In genomic region chr2:103144420-103144819, GRCm38 (mm10) we compare ENCODE assay signal across 12 mouse cellular contexts.
DNase-seq lines count a peak whose midpoint lies in the region; ATAC-seq and TF ChIP-seq lines count a peak whose summit lies in the region.
"Had no signal": no experiment of that assay in that cellular context is flagged by ENCODE, and none has a peak within 500 bp of the region (broad histone marks: within the 10 kb centered on the region; RNA-seq: fewer than 3 reads in every experiment).

No protein-coding gene starts in this region.

- no peaks in the 10 kb centered on the region for H3K27me3 ChIP-seq in heart, embryonic 15.5 days
- no peaks in the 10 kb centered on the region for H3K27me3 ChIP-seq in heart, adult 2 months (ENCODE audit: control insufficient read depth, insufficient read depth, low read length)
- no peaks in the 10 kb centered on the region for H3K27me3 ChIP-seq in intestine, postnatal 0 days (replicated peaks; ENCODE audit: control insufficient read depth, insufficient read depth, low read length)
- H3K27me3 ChIP-seq in small intestine, adult 2 months (ENCODE audit: control insufficient read depth, insufficient read depth, low read length), result no peaks in the 10 kb centered on the region
- no peaks in the 10 kb centered on the region for H3K27me3 ChIP-seq in forebrain, embryonic 13.5 days
- H3K27me3 ChIP-seq: hindbrain, embryonic 15.5 days had no signal

- no peak overlapping the region for H3K4me3 ChIP-seq in heart, embryonic 15.5 days
- H3K4me3 ChIP-seq in heart, adult 2 months, result no peak overlapping the region
- no peak overlapping the region for H3K4me3 ChIP-seq in intestine, postnatal 0 days (ENCODE audit: low read depth, low read length)
- H3K4me3 ChIP-seq in small intestine, adult 2 months (ENCODE audit: low read depth, low read length), result no peak overlapping the region
- no peak overlapping the region for H3K4me3 ChIP-seq in forebrain, embryonic 13.5 days
- H3K4me3 ChIP-seq: hindbrain, embryonic 15.5 days had no signal

- no peak overlapping the region for H3K9ac ChIP-seq in heart, embryonic 15.5 days
- no peak overlapping the region for H3K9ac ChIP-seq in heart, adult 2 months (ENCODE audit: low read depth, low read length)
- no peak overlapping the region for H3K9ac ChIP-seq in intestine, postnatal 0 days (ENCODE audit: low read depth, low read length)
- H3K9ac ChIP-seq in forebrain, embryonic 13.5 days, result no peak overlapping the region
- H3K9ac ChIP-seq: hindbrain, embryonic 15.5 days had no signal

- no peak for TF ChIP-seq EP300 in heart, adult 2 months (IDR thresholded peaks at IDR 0.05; ENCODE audit: insufficient read depth, low read depth, low read length)

- no peak overlapping the region for H3K4me2 ChIP-seq in heart, embryonic 15.5 days
- no peak overlapping the region for H3K4me2 ChIP-seq in intestine, postnatal 0 days (replicated peaks; ENCODE audit: low read depth)
- H3K4me2 ChIP-seq in forebrain, embryonic 13.5 days, result no peak overlapping the region
- H3K4me2 ChIP-seq: heart, embryonic 11.5 days; hindbrain, embryonic 15.5 days had no signal

- no peaks in the 10 kb centered on the region for H3K4me1 ChIP-seq in heart, embryonic 15.5 days (replicated peaks)
- H3K4me1 ChIP-seq in heart, adult 2 months (ENCODE audit: control insufficient read depth, insufficient read depth, low read length), result no peaks in the 10 kb centered on the region
- no peaks in the 10 kb centered on the region; the same call in 1 of the 2 replicates for H3K4me1 ChIP-seq in intestine, postnatal 0 days (replicated peaks; ENCODE audit: control insufficient read depth, insufficient read depth, low read length)
- H3K4me1 ChIP-seq in small intestine, adult 2 months (ENCODE audit: control insufficient read depth, insufficient read depth, insufficient read length, low read length), result peaks cover 4% of the 10 kb centered on the region; the same call in 1 of the 2 replicates
- H3K4me1 ChIP-seq in forebrain, embryonic 13.5 days, result no peaks in the 10 kb centered on the region
- H3K4me1 ChIP-seq: hindbrain, embryonic 15.5 days had no signal

- ATAC-seq in heart, embryonic 15.5 days (replicated peaks; ENCODE audit: insufficient number of reproducible peaks, insufficient read depth, low FRiP score, low read depth), result 0 out of 2 replicates have a peak, but pooled peaks have one; percentile 47
- peak; percentile 98 for ATAC-seq in intestine, postnatal 0 days
- no peak for ATAC-seq in forebrain, embryonic 13.5 days
- ATAC-seq: activated CD4-positive, CD25-positive, alpha-beta regulatory T cell, adult 4 months had no signal

- H3K27ac ChIP-seq in heart, embryonic 15.5 days, result no peak overlapping the region
- no peak overlapping the region for H3K27ac ChIP-seq in heart, adult 2 months
- peak overlapping the region; percentile 46; the same call in 1 of the 2 replicates for H3K27ac ChIP-seq in intestine, postnatal 0 days (ENCODE audit: low read depth, low read length)
- peak overlapping the region; percentile 60 for H3K27ac ChIP-seq in small intestine, adult 2 months (ENCODE audit: insufficient read depth, low read depth, low read length)
- no peak overlapping the region for H3K27ac ChIP-seq in forebrain, embryonic 13.5 days
- H3K27ac ChIP-seq: hindbrain, embryonic 15.5 days had no signal

- TF ChIP-seq POLR2A in heart, adult 2 months (IDR thresholded peaks at IDR 0.05; ENCODE audit: insufficient read depth, low read depth, low read length), result no peak
- TF ChIP-seq POLR2A in small intestine, adult 2 months (IDR thresholded peaks at IDR 0.05; ENCODE audit: low read depth, low read length), result no peak

- TF ChIP-seq CTCF in heart, adult 2 months (IDR thresholded peaks at IDR 0.05), result no peak
- TF ChIP-seq CTCF in intestine, postnatal 0 days (IDR thresholded peaks at IDR 0.05; ENCODE audit: low read depth), result no peak
- TF ChIP-seq CTCF in small intestine, adult 2 months (IDR thresholded peaks at IDR 0.05; ENCODE audit: extremely low read depth, insufficient read length, insufficient replicate concordance, low read depth, low read length), result no peak

- no peaks in the 10 kb centered on the region for H3K36me3 ChIP-seq in heart, embryonic 15.5 days
- no peaks in the 10 kb centered on the region for H3K36me3 ChIP-seq in heart, adult 2 months (ENCODE audit: control insufficient read depth, insufficient read depth, low read length)
- H3K36me3 ChIP-seq in intestine, postnatal 0 days (ENCODE audit: control insufficient read depth, insufficient read depth), result no peaks in the 10 kb centered on the region
- no peaks in the 10 kb centered on the region for H3K36me3 ChIP-seq in small intestine, adult 2 months (ENCODE audit: control insufficient read depth, insufficient read depth, low read length)
- no peaks in the 10 kb centered on the region for H3K36me3 ChIP-seq in forebrain, embryonic 13.5 days (ENCODE audit: poor library complexity, severe bottlenecking)
- H3K36me3 ChIP-seq: hindbrain, embryonic 15.5 days had no signal

- intact Hi-C loops in heart, adult 2 months (cut with DNase I), result no loop called here
- intact Hi-C loops in heart, postnatal 14 days (cut with DNase I), result no loop called here

- no peak for DNase-seq in heart, adult 2 months
- DNase-seq in kidney, postnatal 36 days, result peak; percentile 65 to 91
- DNase-seq in cerebellum, adult 9-11 months, result no peak
- DNase-seq in heart, postnatal 14 days, result no peak
- DNase-seq: cerebellum, postnatal 36 days had no signal

- 84% methylated on average over 7 of the region's 7 CpGs for WGBS in heart, embryonic 15.5 days
- 95% methylated on average over 7 of the region's 7 CpGs for WGBS in heart, adult 2 months
- 45% methylated on average over 7 of the region's 7 CpGs for WGBS in intestine, postnatal 0 days
- WGBS in small intestine, adult 2 months, result 35% methylated on average over 7 of the region's 7 CpGs
- 90% methylated on average over 7 of the region's 7 CpGs for WGBS in forebrain, embryonic 13.5 days

- no peaks in the 10 kb centered on the region for H3K9me3 ChIP-seq in heart, embryonic 15.5 days (replicated peaks)
- no peaks in the 10 kb centered on the region for H3K9me3 ChIP-seq in intestine, postnatal 0 days (ENCODE audit: control insufficient read depth)
- no peaks in the 10 kb centered on the region for H3K9me3 ChIP-seq in forebrain, embryonic 13.5 days (replicated peaks)
- H3K9me3 ChIP-seq: hindbrain, embryonic 15.5 days had no signal

- H3K79me2 ChIP-seq in heart, adult 2 months (replicated peaks; ENCODE audit: control insufficient read depth, insufficient read depth, low read length), result no peaks in the 10 kb centered on the region

Comparison
In these comparisons a context has a peak if more than half of its experiments do, and no peak if none do; other contexts are left out.
1. H3K27ac ChIP-seq: peak in intestine, postnatal 0 days (single experiment) and small intestine, adult 2 months (single experiment); none in heart, embryonic 15.5 days (single experiment), heart, adult 2 months (single experiment) and forebrain, embryonic 13.5 days (single experiment).
2. DNase-seq: peak in kidney, postnatal 36 days (2 of 2); none in heart, adult 2 months (0 of 2), cerebellum, adult 9-11 months (single experiment) and heart, postnatal 14 days (0 of 2).